Mouse (Mus musculus) forebrain, embryonic 16.5 days (tissue): Measurements from ENCODE around the gene Hoxc9. TPM values are rescaled to one million over a fixed set of nuclear protein-coding genes. Genes with fewer than 3 reads are reported as not detected.

Experiments
- ATAC-seq: fragments of 200-750 bp; cut with Nextera tagmentation; 2 replicates; pipeline ENCODE4 v1.8.0; 2017; ENCODE audit warnings: mild to moderate bottlenecking, moderate library complexity
- H3K27ac ChIP-seq: fragments of 300-500 bp; sonication (generic); 2 replicates; pipeline ENCODE4 v1.5.1; 2014; ENCODE audit warnings: low read length, control low read depth
- H3K27me3 ChIP-seq: fragments of 300-500 bp; sonication (generic); replicated peaks from 2 replicates; pipeline ENCODE4 v1.6.1; 2014; ENCODE audit warnings: low read length; ENCODE audit not compliant: control insufficient read depth, insufficient read depth
- H3K36me3 ChIP-seq: fragments of 300-500 bp; sonication (generic); 2 replicates; pipeline ENCODE4 v1.6.1; 2014; ENCODE audit not compliant: control insufficient read depth, insufficient read depth
- H3K4me1 ChIP-seq: fragments of 300-500 bp; sonication (generic); replicated peaks from 2 replicates; pipeline ENCODE4 v1.6.1; 2014; ENCODE audit warnings: low read length; ENCODE audit not compliant: control insufficient read depth, insufficient read depth
- H3K4me2 ChIP-seq: fragments of 300-500 bp; sonication (generic); 2 replicates; pipeline ENCODE4 v1.6.1; 2014; ENCODE audit warnings: mild to moderate bottlenecking, low read length, control low read depth
- H3K4me3 ChIP-seq: fragments of 300-500 bp; sonication (generic); replicated peaks from 2 replicates; pipeline ENCODE4 v1.5.1; 2014; ENCODE audit warnings: mild to moderate bottlenecking, low read length, control low read depth
- H3K9ac ChIP-seq: fragments of 300-500 bp; sonication (generic); replicated peaks from 2 replicates; pipeline ENCODE4 v1.6.1; 2014; ENCODE audit warnings: low read depth, low read length, control low read depth
- H3K9me3 ChIP-seq: fragments of 300-500 bp; sonication (generic); 2 replicates; pipeline ENCODE4 v1.6.1; 2016; ENCODE audit warnings: low read length; ENCODE audit not compliant: control insufficient read depth
- WGBS: fragments of 180-500 bp; shearing (Covaris S2); extraction: QIAGEN DNeasy Blood & Tissue Kit; methylation state at CpG from one replicate; pipeline ENCODE4 v1.1.7; 2014; 5-methylcytosine and 5-hydroxymethylcytosine counted together
- polyA plus RNA-seq: library from polyadenylated mRNA; unstranded; fragments of >200 nt; fragmentation: Nextera tagmentation; extraction: Ambion mirVana; gene quantifications from 2 replicates; pipeline ENCODE4 v1.2.1, GENCODE M21; 2015

Gene Hoxc9
- polyA plus RNA-seq, 1 experiment from 2014 or later: not detected

DNA sequence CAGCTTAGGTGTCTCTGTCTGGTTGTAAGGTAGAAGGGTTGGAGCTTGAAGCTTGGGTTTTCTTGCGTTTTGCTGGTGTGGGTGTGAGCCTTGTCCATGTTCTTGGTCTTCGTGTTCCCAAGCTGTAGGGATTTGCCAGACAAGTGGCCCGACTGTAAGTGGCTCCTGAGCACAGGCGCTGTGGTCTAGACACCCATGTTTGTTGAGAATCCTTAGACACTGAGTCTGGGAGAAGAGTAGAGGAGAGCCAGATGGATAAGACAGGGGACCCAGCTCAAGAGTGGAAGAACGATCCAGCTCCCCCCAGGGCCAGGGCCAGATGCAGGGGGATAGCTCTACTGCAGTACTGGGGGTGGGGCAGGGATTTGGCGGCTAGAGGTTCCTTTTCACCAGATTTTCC is 3.5 kb upstream of the Hoxc9 start:
- Histone ChIP-seq H3K4me2 (no peak overlapping the region), H3K27ac (no peak overlapping the region)
- WGBS: 1% methylated on average over 6 of the region's 6 CpGs

DNA sequence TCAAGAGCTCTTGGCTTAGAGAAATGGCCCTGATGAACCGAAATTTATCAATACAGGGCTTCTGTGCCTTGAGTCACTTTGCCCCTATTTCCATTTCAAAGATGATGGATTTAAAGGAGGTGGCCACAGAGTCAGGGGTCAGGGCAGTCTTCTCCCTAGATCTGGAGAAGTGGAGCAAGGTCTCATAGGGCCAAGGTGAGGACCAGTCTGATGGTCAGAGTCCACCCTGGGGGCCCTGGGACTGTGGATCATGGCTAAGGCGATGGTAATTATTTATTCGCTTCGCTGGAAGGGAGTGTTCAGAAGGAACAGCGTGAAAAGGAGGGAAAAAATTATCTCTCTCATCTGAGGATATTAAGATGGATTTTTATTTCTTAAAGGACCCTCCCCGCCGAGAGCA is 1.2 kb upstream of the Hoxc9 start:
- no peak overlapping the region for H3K9ac ChIP-seq
- H3K4me2 ChIP-seq: no peak overlapping the region
- 5% methylated on average over 7 of the region's 7 CpGs for WGBS
- no peaks in the 10 kb centered on the region for H3K9me3 ChIP-seq
- no peaks in the 10 kb centered on the region for H3K36me3 ChIP-seq
- H3K4me1 ChIP-seq: no peaks in the 10 kb centered on the region
- H3K27me3 ChIP-seq: peaks cover 90% of the 10 kb centered on the region
- no peak for ATAC-seq
- no peak overlapping the region for H3K4me3 ChIP-seq
- H3K27ac ChIP-seq: no peak overlapping the region

More for the DNA sequence above, 3.5 kb upstream of the Hoxc9 start:
- no peaks in the 10 kb centered on the region for H3K36me3 ChIP-seq
- peaks cover 88% of the 10 kb centered on the region for H3K27me3 ChIP-seq
- H3K9ac ChIP-seq: no peak overlapping the region
- H3K9me3 ChIP-seq: no peaks in the 10 kb centered on the region
- ATAC-seq: no peak
- H3K4me1 ChIP-seq: no peaks in the 10 kb centered on the region
- no peak overlapping the region for H3K4me3 ChIP-seq

DNA sequence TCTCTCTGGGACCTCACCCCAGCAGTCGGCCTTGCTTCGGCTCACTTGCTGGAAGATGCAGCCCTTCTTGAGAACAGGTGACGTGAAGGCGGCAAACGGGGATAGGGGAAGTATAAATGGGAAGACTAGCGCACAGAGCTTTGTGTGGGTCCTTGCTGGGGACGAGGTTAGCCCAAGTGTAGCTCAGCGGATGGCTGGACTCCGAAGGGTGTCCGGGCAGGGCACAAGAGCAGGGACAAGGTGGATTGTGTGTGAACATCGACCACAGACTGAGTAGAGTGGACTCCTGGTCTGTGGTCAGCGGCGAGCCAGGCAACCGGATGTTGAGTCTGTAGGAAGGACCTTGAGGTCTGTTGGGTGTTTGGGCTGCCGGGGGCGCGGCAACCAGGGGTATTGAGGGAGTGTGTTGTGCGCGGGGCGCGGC is 539 bp upstream of the Hoxc9 start:
- under 1% methylated on average over 21 of the region's 21 CpGs for WGBS

DNA sequence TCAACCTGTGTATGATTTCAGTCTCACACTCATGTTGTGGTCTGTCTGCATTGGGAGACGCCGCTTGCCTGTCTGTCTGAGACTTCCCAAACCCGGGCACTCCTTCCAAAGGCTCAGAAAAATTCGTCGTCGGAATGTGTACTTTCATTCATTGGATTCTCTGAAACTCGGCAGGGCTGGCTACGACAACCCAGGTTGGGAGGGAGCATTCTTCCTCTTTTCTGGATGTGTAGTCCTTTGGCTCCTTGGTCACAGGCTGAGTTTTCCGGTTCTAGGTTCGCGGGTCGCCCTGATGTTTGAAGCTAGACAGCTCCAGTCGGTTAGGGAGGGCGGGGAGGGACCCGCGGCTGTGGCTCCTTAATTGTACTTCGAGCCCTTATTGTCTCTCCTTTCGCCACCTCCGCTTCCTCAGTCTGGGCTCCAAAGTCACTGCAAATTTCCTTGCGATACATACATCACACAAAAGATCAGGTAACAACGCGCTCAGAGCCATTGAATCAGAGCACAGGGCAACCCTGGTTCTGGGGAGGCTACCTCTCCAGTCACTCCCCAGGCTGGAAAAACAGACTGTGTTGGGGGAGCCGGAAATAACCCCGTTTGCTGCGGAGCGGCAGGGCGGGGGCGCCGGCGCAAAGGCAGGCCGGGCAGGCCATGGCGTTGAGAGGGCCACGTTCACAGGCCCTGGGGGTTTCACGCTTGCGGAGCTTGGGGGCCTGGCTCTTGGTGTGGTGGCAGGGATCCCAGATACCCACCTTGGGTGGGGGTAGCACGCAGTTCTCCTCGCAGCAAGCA is 588 bp downstream of the Hoxc9 start:
- ATAC-seq: no peak
- no peak overlapping the region for H3K4me2 ChIP-seq

More for the DNA sequence above, 539 bp upstream of the Hoxc9 start:
- no peak overlapping the region for H3K27ac ChIP-seq
- H3K4me3 ChIP-seq: no peak overlapping the region
- H3K27me3 ChIP-seq: peaks cover 90% of the 10 kb centered on the region
- no peaks in the 10 kb centered on the region for H3K36me3 ChIP-seq
- ATAC-seq: no peak
- no peak overlapping the region for H3K4me2 ChIP-seq
- H3K9me3 ChIP-seq: no peaks in the 10 kb centered on the region
- H3K4me1 ChIP-seq: no peaks in the 10 kb centered on the region
- no peak overlapping the region for H3K9ac ChIP-seq

DNA sequence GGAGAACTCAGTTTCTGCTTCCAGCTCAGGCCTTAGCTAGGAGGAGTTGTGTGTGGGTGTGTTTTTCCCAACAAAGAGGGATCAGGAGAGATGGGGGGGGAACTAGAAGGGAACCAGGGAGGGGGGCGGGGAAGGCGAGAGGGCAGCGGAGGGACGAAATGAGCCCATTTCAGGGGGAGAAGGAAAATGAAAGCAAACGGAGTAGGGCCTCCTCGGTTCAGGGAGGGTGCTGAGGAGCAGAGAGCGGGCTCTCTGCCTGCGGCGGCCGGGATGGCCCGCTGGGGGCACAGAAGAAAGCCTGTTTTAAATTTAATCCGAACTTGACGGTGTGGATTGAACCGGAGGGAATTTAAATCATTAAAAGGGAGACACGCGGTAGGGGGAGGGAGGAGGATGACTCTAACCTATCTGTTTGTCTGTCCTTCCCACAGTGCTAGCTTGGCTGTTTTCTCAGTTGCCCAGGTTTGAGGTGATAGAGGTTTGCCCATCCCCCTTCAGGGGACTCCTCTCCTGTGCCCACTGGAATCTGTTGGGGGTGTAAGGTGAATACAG is 1.3 kb downstream of the Hoxc9 start:
- no peaks in the 10 kb centered on the region for H3K9me3 ChIP-seq
- WGBS: 2% methylated on average over 16 of the region's 16 CpGs

More for the DNA sequence above, 588 bp downstream of the Hoxc9 start:
- Histone ChIP-seq H3K4me1 (peaks cover 3% of the 10 kb centered on the region), H3K9ac (no peak overlapping the region), H3K27ac (no peak overlapping the region), H3K27me3 (peaks cover 88% of the 10 kb centered on the region), H3K36me3 (no peaks in the 10 kb centered on the region), H3K9me3 (no peaks in the 10 kb centered on the region), H3K4me3 (no peak overlapping the region)
- under 1% methylated on average over 37 of the region's 37 CpGs for WGBS

DNA sequence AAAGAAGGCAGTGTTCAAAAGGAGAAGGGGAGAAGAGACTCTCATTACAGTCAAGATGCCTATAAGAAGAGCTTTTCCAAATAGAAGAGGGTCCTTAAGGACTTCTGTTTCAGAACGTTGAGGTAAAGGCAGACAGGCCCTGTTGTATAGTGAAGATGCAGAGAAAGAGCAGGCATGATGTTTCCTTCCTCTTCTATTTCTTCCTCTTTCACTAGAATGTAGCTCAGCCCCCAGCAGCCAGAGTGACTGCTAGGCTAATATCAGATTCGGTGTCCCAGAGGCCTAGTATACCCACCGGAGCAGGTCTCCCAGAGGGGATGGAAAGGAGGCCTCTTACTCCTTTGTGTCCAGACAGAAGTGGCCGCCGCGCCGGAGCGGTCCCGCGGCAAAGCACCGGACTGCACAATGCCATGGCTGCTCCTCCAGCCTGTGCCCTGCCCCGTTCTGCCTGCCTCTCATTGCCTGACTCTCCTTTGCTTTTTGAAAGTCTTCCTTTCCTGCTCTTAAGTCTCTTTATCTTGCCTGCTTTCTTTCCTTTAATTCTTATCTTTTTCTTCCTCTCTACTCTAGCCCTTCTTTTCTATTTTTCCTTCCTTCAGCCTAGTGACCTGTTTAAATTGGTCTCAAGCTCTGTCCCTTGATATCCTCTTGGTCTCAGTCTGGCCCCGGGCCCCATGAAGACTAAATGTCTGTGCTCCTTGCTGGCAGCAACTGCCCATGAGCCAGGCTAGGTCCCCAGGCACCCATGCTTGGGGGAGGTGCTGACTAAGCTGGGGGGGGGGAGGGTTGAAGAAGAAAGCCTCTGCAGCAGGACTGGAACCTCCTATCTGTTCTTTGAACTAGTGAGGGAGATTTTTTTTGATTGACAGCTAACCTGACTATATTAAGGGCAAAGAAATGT is 2.6 kb downstream of the Hoxc9 start:
- Histone ChIP-seq H3K4me1 (peaks cover 6% of the 10 kb centered on the region), H3K9me3 (no peaks in the 10 kb centered on the region), H3K27me3 (peaks cover 85% of the 10 kb centered on the region), H3K4me2 (no peak overlapping the region), H3K36me3 (no peaks in the 10 kb centered on the region), H3K9ac (no peak overlapping the region), H3K27ac (no peak overlapping the region), H3K4me3 (no peak overlapping the region)
- no peak for ATAC-seq
- WGBS: under 1% methylated on average over 13 of the region's 13 CpGs

More for the DNA sequence above, 1.3 kb downstream of the Hoxc9 start:
- no peak overlapping the region for H3K9ac ChIP-seq
- peaks cover 86% of the 10 kb centered on the region for H3K27me3 ChIP-seq
- ATAC-seq: no peak
- no peak overlapping the region for H3K27ac ChIP-seq
- H3K4me1 ChIP-seq: peaks cover 6% of the 10 kb centered on the region
- no peak overlapping the region for H3K4me2 ChIP-seq
- no peaks in the 10 kb centered on the region for H3K36me3 ChIP-seq
- no peak overlapping the region for H3K4me3 ChIP-seq

DNA sequence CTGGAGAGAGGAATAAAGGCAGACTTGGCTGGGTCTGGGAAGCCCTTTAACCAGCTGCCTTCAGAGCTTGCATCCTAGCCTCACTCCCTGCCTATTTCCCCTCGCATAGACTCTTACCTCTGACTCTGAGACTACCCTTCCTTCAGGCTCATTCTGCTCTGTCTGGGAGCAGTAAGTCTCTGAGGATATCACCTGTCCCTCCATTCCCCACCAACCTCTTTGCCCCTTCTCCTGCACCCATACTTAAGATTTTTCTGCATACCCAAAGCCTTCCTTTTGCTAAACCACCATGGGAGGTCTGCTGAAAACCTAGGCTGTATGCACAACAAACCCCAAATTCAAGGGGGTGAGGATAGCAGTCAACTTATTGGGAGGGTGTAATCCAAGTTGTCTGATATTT is 3.7 kb downstream of the Hoxc9 start:
- Histone ChIP-seq H3K36me3 (no peaks in the 10 kb centered on the region), H3K4me2 (no peak overlapping the region), H3K4me1 (peaks cover 6% of the 10 kb centered on the region), H3K9me3 (no peaks in the 10 kb centered on the region), H3K27me3 (peaks cover 87% of the 10 kb centered on the region), H3K4me3 (no peak overlapping the region), H3K9ac (no peak overlapping the region), H3K27ac (no peak overlapping the region)
- no peak for ATAC-seq
- WGBS: 0% methylated on average over 1 of the region's 1 CpGs

DNA sequence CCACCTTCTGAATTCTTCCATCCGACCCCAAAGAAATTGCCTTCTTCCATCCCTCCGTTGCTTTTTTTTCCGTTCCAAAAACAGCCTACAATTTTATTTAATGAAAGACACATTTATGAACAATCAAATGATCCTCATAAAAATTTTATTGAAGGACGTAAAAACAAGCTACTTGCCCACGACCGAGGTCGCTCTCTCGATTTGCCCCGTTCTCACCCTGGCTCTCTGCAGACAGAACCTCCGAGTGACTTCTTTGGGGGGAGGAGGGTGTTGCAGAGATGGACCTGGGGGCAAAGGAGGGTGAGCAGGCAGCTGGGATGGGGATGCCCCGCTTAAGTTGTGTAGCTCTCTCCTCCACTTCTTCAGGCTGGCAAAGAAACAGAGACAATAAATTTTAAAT is 4.1 kb downstream of the Hoxc9 start:
- H3K9me3 ChIP-seq: no peaks in the 10 kb centered on the region
- H3K4me1 ChIP-seq: peaks cover 6% of the 10 kb centered on the region
- H3K36me3 ChIP-seq: no peaks in the 10 kb centered on the region
- H3K4me2 ChIP-seq: no peak overlapping the region
- 2% methylated on average over 11 of the region's 11 CpGs for whole genome bisulfite sequencing
- no peak for ATAC-seq
- no peak overlapping the region for H3K27ac ChIP-seq
- no peak overlapping the region for H3K9ac ChIP-seq
- H3K27me3 ChIP-seq: peaks cover 87% of the 10 kb centered on the region
- no peak overlapping the region for H3K4me3 ChIP-seq

DNA sequence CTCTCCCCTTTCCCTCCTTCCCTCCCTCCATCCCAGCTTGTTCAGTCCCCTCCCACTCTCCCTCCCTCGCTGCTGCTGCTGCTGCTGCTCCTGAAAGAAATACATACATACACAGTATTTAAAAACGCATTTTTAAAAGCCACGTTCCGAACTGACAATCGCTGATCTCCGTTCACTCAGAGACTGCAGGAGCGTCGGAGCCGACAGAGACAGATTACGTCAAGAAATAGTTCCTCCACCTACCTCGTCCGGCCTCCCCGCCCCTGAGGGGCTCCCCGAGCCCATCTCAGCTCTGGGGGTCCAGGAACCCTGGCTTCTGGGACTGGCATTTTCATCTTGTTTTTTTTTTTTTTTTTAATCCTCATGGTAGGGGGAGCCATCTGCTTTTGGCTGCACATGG is 4.7 kb downstream of the Hoxc9 start:
- H3K9me3 ChIP-seq: no peaks in the 10 kb centered on the region
- peak overlapping the region; percentile 14; the same call in 1 of the 2 replicates for H3K4me2 ChIP-seq
- no peak overlapping the region for H3K9ac ChIP-seq
- H3K4me1 ChIP-seq: peaks cover 6% of the 10 kb centered on the region
- peak overlapping the region; percentile 13 for H3K4me3 ChIP-seq
- H3K36me3 ChIP-seq: no peaks in the 10 kb centered on the region
- ATAC-seq: no peak
- peaks cover 87% of the 10 kb centered on the region for H3K27me3 ChIP-seq
- H3K27ac ChIP-seq: no peak overlapping the region
- 0% methylated on average over 14 of the region's 14 CpGs for WGBS
